Mouse (Mus musculus): ENCODE measurements around the gene Stk38l.

- TF ChIP-seq CTCF (IDR thresholded peaks at IDR 0.05; ENCODE audit: low read depth) (no peak), EP300 (IDR thresholded peaks at IDR 0.05; ENCODE audit: low read depth) (no peak)
These were observed 8.8 kb downstream of the Stk38l start for GRCm38 (mm10) chr6:146733554-146733953.
